Mouse (Mus musculus) heart, embryonic 12.5 days (tissue): ENCODE measurements at regions not wholly inside any gene's neighbourhood (a gene's known extent, or its start where the extent isn't known, plus 50 kb on each side); places are given as distances from the start of the nearest gene placed in this dataset.

Source experiments
- ATAC-seq: fragments of 200-750 bp; cut with Nextera tagmentation; 2 replicates; pipeline ENCODE4 v1.8.0; 2017; ENCODE audit warnings: moderate TSS enrichment, moderate library complexity; ENCODE audit not compliant: insufficient number of reproducible peaks, low FRiP score
- H3K27ac ChIP-seq: fragments of 300-500 bp; sonication (generic); 2 replicates; pipeline ENCODE4 v1.5.1; 2016; ENCODE audit warnings: mild to moderate bottlenecking, moderate library complexity; ENCODE audit not compliant: poor library complexity, severe bottlenecking
- H3K27me3 ChIP-seq: fragments of 300-500 bp; sonication (generic); replicated peaks from 2 replicates; pipeline ENCODE4 v1.6.1; 2016; ENCODE audit warnings: mild to moderate bottlenecking, moderate library complexity
- H3K36me3 ChIP-seq: fragments of 300-500 bp; sonication (generic); 2 replicates; pipeline ENCODE4 v1.6.1; 2016; ENCODE audit warnings: mild to moderate bottlenecking, moderate library complexity
- H3K4me1 ChIP-seq: fragments of 300-500 bp; sonication (generic); replicated peaks from 2 replicates; pipeline ENCODE4 v1.6.1; 2016; ENCODE audit warnings: mild to moderate bottlenecking
- H3K4me2 ChIP-seq: fragments of 300-500 bp; sonication (generic); 2 replicates; pipeline ENCODE4 v1.6.1; 2016; ENCODE audit warnings: mild to moderate bottlenecking, moderate library complexity
- H3K4me3 ChIP-seq: fragments of 300-500 bp; sonication (generic); 2 replicates; pipeline ENCODE4 v1.5.1; 2016; ENCODE audit warnings: mild to moderate bottlenecking
- H3K9ac ChIP-seq: fragments of 300-500 bp; sonication (generic); 2 replicates; pipeline ENCODE4 v1.6.1; 2016; ENCODE audit warnings: mild to moderate bottlenecking, moderate library complexity
- H3K9me3 ChIP-seq: fragments of 300-500 bp; sonication (generic); replicated peaks from 2 replicates; pipeline ENCODE4 v1.6.1; 2016; ENCODE audit warnings: mild to moderate bottlenecking, moderate library complexity
- WGBS: fragments of 180-500 bp; shearing (Covaris S2); methylation state at CpG from one replicate; pipeline ENCODE4 v1.1.7; 2016; 5-methylcytosine and 5-hydroxymethylcytosine counted together

- Histone ChIP-seq H3K27me3 (no peaks in the 10 kb centered on the region), H3K4me3 (no peak overlapping the region), H3K9ac (no peak overlapping the region), H3K9me3 (no peaks in the 10 kb centered on the region), H3K36me3 (no peaks in the 10 kb centered on the region), H3K27ac (no peak overlapping the region), H3K4me1 (no peaks in the 10 kb centered on the region), H3K4me2 (no peak overlapping the region)
- WGBS = 81% methylated on average over 2 of the region's 2 CpGs
- no peak for ATAC-seq
Measured at GRCm38 (mm10) chr5:51876846-51877245, 309.3 kb upstream of the Ppargc1a start.

GRCm38 (mm10) chr5:51873571-51873970, 306.0 kb upstream of the Ppargc1a start:
- H3K27me3 ChIP-seq = no peaks in the 10 kb centered on the region
- no peaks in the 10 kb centered on the region for H3K36me3 ChIP-seq
- H3K4me3 ChIP-seq = no peak overlapping the region
- H3K9me3 ChIP-seq = no peaks in the 10 kb centered on the region
- H3K9ac ChIP-seq = no peak overlapping the region
- no peak overlapping the region for H3K27ac ChIP-seq
- ATAC-seq = no peak
- H3K4me1 ChIP-seq = no peaks in the 10 kb centered on the region
- 86% methylated on average over 5 of the region's 5 CpGs for WGBS
- H3K4me2 ChIP-seq = no peak overlapping the region

- no peak overlapping the region for H3K9ac ChIP-seq
- H3K27me3 ChIP-seq = no peaks in the 10 kb centered on the region
- no peak overlapping the region for H3K27ac ChIP-seq
- 91% methylated on average over 12 of the region's 12 CpGs for WGBS
- no peak overlapping the region for H3K4me3 ChIP-seq
- no peaks in the 10 kb centered on the region for H3K36me3 ChIP-seq
- no peaks in the 10 kb centered on the region for H3K9me3 ChIP-seq
- ATAC-seq = no peak
- no peaks in the 10 kb centered on the region for H3K4me1 ChIP-seq
- no peak overlapping the region for H3K4me2 ChIP-seq
Measured at GRCm38 (mm10) chr5:51871735-51872134, 304.2 kb upstream of the Ppargc1a start.

GRCm38 (mm10) chr5:51868223-51868713, 300.7 kb upstream of the Ppargc1a start:
- Histone ChIP-seq H3K9ac (no peak overlapping the region), H3K4me3 (no peak overlapping the region), H3K27me3 (no peaks in the 10 kb centered on the region), H3K27ac (no peak overlapping the region), H3K4me1 (peaks cover 10% of the 10 kb centered on the region), H3K4me2 (no peak overlapping the region), H3K9me3 (no peaks in the 10 kb centered on the region), H3K36me3 (no peaks in the 10 kb centered on the region)
- no peak for ATAC-seq
- 71% methylated on average over 18 of the region's 18 CpGs for WGBS

GRCm38 (mm10) chr5:51866002-51866401, 298.5 kb upstream of the Ppargc1a start:
- Histone ChIP-seq H3K4me1 (peaks cover 10% of the 10 kb centered on the region), H3K4me3 (no peak overlapping the region), H3K27me3 (no peaks in the 10 kb centered on the region), H3K36me3 (no peaks in the 10 kb centered on the region), H3K9ac (no peak overlapping the region), H3K4me2 (no peak overlapping the region), H3K27ac (no peak overlapping the region), H3K9me3 (no peaks in the 10 kb centered on the region)
- 10% methylated on average over 2 of the region's 2 CpGs for WGBS
- no peak for ATAC-seq

GRCm38 (mm10) chr5:51860496-51860895, 293.0 kb upstream of the Ppargc1a start:
- WGBS = 77% methylated on average over 5 of the region's 5 CpGs
- H3K27ac ChIP-seq = no peak overlapping the region
- no peaks in the 10 kb centered on the region for H3K36me3 ChIP-seq
- no peak for ATAC-seq
- no peak overlapping the region for H3K4me2 ChIP-seq
- no peaks in the 10 kb centered on the region for H3K27me3 ChIP-seq
- H3K4me3 ChIP-seq = no peak overlapping the region
- peaks cover 7% of the 10 kb centered on the region; the same call in 1 of the 2 replicates for H3K4me1 ChIP-seq
- H3K9ac ChIP-seq = no peak overlapping the region
- H3K9me3 ChIP-seq = no peaks in the 10 kb centered on the region

- no peak overlapping the region for H3K9ac ChIP-seq
- no peaks in the 10 kb centered on the region for H3K27me3 ChIP-seq
- H3K9me3 ChIP-seq = no peaks in the 10 kb centered on the region
- no peak overlapping the region for H3K4me3 ChIP-seq
- H3K36me3 ChIP-seq = no peaks in the 10 kb centered on the region
- ATAC-seq = no peak
- no peaks in the 10 kb centered on the region for H3K4me1 ChIP-seq
- H3K27ac ChIP-seq = no peak overlapping the region
- 0 out of 2 replicates have a peak overlapping the region, but pooled peaks have one; percentile 13 for H3K4me2 ChIP-seq
- WGBS = 59% methylated on average over 9 of the region's 9 CpGs
Measured at GRCm38 (mm10) chr5:51853456-51854124, 286.1 kb upstream of the Ppargc1a start.

GRCm38 (mm10) chr5:51850091-51850490, 282.6 kb upstream of the Ppargc1a start:
- Histone ChIP-seq H3K4me3 (no peak overlapping the region), H3K4me2 (no peak overlapping the region), H3K27ac (no peak overlapping the region), H3K36me3 (no peaks in the 10 kb centered on the region), H3K4me1 (no peaks in the 10 kb centered on the region), H3K27me3 (no peaks in the 10 kb centered on the region), H3K9me3 (no peaks in the 10 kb centered on the region), H3K9ac (no peak overlapping the region)
- no peak for ATAC-seq
- 84% methylated on average over 9 of the region's 9 CpGs for WGBS

GRCm38 (mm10) chr5:51849236-51849635, 281.7 kb upstream of the Ppargc1a start:
- no peaks in the 10 kb centered on the region for H3K36me3 ChIP-seq
- no peak overlapping the region for H3K9ac ChIP-seq
- no peaks in the 10 kb centered on the region for H3K9me3 ChIP-seq
- H3K4me3 ChIP-seq = no peak overlapping the region
- H3K4me2 ChIP-seq = no peak overlapping the region
- ATAC-seq = no peak
- H3K4me1 ChIP-seq = no peaks in the 10 kb centered on the region
- 80% methylated on average over 5 of the region's 5 CpGs for WGBS
- no peak overlapping the region for H3K27ac ChIP-seq
- H3K27me3 ChIP-seq = no peaks in the 10 kb centered on the region

- 72% methylated on average over 5 of the region's 5 CpGs for WGBS
- ATAC-seq = no peak
- H3K4me3 ChIP-seq = no peak overlapping the region
Measured at GRCm38 (mm10) chr5:51842189-51842588, 274.7 kb upstream of the Ppargc1a start.

GRCm38 (mm10) chr5:51841763-51842162, 274.2 kb upstream of the Ppargc1a start:
- 68% methylated on average over 2 of the region's 2 CpGs for WGBS
- no peak for ATAC-seq
- Histone ChIP-seq H3K27ac (no peak overlapping the region), H3K27me3 (no peaks in the 10 kb centered on the region), H3K9ac (no peak overlapping the region), H3K4me1 (peaks cover 10% of the 10 kb centered on the region), H3K36me3 (no peaks in the 10 kb centered on the region), H3K4me2 (no peak overlapping the region), H3K9me3 (no peaks in the 10 kb centered on the region), H3K4me3 (no peak overlapping the region)

More at GRCm38 (mm10) chr5:51842189-51842588, 274.7 kb upstream of the Ppargc1a start:
- no peaks in the 10 kb centered on the region for H3K36me3 ChIP-seq
- H3K9ac ChIP-seq = no peak overlapping the region
- peaks cover 10% of the 10 kb centered on the region for H3K4me1 ChIP-seq
- H3K27me3 ChIP-seq = no peaks in the 10 kb centered on the region
- H3K9me3 ChIP-seq = no peaks in the 10 kb centered on the region
- no peak overlapping the region for H3K27ac ChIP-seq
- H3K4me2 ChIP-seq = no peak overlapping the region
